Mouse (Mus musculus) ovary, postnatal 36 days (tissue): ENCODE measurements around the gene Hydin.

Experiments
- DNase-seq: peaks from one replicate; pipeline ENCODE4 v3.0.0; 2022; ENCODE audit warnings: low spot score, mixed read lengths

The Hydin gene

GRCm38 (mm10) chr8:110631201-110631600 is 364.4 kb downstream of the Hydin start:
- DNase-seq, result no peak

DNA sequence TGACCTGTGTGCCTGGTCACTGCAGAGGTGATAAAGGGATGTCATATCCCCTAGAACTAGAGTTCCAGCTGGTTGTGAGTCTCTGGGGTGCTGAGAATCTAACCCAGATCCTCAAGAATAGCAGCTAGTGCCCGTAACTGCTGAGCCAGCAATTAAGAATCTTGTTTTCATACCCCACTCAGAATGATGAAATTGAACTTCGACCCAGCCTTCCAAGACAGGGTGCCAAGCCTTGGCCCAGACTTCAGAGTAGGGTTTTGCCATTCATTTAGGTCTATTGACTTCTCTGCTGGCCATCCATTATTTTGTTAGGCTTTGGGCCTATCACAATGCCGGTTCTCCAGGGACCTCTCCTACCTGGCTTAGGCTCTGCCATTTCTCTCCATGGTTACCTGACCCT is 367.0 kb downstream of the Hydin start:
- DNase-seq, result no peak

DNA sequence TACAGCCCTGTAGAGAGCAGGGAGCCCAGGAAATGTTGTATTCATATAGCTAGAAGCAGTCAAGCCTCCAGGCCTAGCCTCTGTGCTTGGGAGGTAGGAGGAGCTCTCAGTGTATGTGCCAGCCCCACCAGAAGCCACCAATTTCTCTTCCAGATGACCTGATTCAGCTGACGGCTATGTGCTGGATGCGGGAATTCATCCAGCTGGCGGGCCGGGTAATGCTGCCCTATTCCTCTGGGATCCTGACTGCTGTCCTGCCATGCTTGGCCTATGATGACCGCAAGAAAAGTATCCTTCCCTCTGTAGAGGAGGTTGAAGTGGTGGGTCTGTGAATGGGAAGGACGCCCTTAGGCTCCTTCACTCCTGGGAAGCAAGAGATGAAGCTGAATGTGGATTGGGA is 369.4 kb downstream of the Hydin start:
- no peak for DNase-seq

DNA sequence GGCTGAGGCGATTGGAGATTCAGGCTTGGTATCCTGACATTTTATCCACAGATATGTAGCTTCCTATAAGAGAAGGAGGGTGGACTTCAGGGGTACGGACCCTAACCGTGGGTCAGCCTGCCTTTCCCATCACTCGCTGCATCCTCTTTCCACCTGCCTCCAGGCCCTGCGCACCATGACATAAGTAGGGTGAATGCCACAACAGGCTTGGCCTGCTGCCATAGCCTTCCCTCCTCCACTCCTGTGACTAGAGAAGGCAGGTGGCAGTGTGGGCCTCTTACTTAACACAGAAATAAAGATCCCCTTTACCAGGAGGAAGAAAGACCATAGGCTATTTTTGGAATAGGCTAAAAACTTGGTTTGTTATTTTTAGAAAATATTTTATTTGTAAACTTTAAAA is 375.6 kb downstream of the Hydin start:
- no peak for DNase-seq

DNA sequence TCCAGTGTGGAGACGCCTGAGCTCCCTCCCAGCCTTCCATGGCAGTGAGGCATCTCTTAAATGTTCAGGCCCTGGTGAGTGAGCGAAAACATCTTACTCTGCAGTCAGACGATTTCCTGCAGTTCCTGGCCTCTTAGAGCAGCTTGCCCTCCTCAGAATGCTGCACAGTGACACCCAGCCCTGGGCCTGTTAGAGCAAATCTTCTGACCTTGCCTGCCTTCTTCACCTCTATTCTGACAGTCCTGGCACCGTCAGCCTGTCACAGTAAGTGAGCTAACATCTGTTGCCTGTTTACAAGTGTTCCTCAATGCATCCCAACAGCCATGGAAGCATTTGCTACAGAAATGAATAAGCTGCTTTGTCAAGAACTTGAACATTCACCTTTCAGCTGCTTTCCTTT is 376.4 kb downstream of the Hydin start:
- DNase-seq, result no peak

DNA sequence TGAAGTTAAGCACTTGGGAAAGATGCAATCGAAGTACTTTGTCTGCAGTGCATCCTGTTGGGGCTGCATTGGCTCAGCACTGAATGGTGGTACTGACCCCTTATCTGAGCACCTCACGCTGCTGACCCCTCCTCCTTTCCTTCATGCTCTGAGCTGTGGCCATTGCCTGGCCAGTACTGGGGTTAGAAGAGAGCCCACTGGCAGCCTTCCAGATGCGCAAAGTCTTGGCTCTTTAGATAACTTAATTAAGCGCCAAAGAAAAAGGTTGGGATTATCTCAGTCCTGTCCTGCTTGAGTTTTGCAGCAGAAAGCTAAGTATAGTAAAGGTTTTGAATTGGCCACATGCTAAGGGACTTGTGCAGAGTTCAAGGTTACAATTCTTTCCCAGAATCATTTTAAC is 377.6 kb downstream of the Hydin start:
- no peak for DNase-seq

DNA sequence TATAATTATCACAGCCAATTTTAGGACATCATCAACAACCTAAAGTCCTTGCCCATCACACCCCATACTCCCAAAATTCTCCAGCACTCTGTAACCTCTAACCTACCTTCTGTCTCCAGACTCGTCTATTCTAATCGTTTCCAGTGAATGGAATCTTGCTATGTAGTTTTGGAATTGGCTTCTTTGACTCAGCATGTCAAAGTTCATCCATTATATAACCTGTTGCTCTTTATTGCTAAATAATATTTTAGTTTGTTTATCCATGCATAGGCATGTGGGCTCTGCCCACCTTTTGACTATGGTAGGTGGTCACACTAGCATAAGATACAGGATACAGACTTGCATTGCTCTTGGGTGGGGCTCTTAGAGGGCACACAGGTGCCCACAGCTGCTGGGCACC is 378.1 kb downstream of the Hydin start:
- DNase-seq, result no peak

DNA sequence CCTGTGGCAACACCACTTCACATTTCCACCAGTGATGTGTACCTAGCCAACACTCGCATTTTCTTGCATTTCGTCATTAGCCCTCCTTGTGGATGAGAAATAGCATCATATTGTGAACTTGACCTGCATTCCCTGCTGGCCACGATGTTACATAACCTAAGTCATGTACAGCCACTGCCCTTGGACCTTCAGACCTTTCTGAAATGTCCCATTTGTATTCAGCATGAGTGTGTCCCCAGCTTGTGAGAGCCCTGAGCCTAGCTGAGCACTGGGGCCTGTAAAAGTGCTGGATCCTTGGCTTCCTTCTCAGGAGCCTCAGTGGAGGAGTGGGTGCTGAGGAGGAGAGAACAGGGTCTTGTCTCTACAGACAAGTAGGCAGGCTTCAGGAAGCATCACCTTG is 378.6 kb downstream of the Hydin start:
- no peak for DNase-seq

DNA sequence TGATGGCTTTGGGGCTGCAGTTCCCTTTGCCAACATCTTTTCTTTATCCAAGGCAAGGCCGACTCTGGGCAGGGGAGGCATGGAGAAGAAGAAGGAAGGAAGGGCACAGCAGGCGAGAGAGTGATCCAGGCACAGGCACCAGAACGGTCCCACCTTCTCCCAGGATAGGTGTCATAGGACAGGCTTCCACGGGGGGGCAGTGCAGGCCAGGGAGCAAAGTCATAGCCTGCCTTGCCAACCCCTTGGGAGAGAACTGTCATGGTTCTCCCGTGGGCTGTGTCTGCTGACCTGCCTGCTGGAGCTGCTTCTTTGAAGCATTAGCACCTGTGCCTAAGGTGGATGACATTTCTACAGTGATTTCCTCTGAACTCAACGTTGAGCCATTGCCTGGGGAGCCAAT is 379.3 kb downstream of the Hydin start:
- DNase-seq, result peak; percentile 77

DNA sequence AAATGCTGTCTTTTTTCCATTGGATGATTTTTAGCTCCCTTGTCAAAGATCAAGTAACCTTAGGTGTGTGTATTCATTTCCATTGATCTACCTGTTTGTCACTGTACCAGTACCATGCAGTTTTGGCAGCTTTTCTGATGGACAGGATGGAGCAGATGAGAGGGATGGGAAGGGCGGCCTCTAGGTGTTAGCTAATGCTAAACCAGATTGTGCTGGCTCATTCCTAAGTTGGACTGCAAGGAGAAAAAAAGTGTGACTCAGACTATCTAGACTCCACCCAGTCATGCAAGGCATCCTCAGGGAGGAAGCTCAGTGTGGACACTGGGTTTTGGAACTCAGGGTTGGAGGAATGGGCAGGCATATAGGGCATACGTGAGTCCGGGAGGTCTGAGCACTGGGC is 381.8 kb downstream of the Hydin start:
- no peak for DNase-seq

DNA sequence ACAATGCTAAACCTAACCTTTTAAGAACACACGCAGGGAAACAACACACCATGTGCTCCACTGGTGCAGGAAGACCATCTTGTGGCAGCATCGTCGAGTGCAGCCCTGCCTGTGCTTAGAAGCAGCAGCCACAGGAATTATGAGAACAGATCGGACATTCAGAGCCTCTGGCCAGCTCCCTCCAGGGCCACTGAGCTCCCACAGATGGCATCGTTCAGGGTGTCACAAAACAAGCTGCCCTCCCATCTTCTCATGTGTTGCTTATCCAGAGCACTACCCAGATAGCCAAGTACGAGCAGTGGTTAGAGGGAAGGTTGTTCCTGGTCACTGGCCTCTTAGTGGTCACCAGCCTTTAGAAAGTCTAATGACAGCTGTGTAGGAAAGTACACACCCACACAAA is 382.5 kb downstream of the Hydin start:
- DNase-seq, result no peak

- DNase-seq, result peak; percentile 72
These were observed 384.1 kb downstream of the Hydin start for GRCm38 (mm10) chr8:110650838-110651237.

GRCm38 (mm10) chr8:110651847-110652246 is 385.1 kb downstream of the Hydin start:
- DNase-seq, result no peak

DNA sequence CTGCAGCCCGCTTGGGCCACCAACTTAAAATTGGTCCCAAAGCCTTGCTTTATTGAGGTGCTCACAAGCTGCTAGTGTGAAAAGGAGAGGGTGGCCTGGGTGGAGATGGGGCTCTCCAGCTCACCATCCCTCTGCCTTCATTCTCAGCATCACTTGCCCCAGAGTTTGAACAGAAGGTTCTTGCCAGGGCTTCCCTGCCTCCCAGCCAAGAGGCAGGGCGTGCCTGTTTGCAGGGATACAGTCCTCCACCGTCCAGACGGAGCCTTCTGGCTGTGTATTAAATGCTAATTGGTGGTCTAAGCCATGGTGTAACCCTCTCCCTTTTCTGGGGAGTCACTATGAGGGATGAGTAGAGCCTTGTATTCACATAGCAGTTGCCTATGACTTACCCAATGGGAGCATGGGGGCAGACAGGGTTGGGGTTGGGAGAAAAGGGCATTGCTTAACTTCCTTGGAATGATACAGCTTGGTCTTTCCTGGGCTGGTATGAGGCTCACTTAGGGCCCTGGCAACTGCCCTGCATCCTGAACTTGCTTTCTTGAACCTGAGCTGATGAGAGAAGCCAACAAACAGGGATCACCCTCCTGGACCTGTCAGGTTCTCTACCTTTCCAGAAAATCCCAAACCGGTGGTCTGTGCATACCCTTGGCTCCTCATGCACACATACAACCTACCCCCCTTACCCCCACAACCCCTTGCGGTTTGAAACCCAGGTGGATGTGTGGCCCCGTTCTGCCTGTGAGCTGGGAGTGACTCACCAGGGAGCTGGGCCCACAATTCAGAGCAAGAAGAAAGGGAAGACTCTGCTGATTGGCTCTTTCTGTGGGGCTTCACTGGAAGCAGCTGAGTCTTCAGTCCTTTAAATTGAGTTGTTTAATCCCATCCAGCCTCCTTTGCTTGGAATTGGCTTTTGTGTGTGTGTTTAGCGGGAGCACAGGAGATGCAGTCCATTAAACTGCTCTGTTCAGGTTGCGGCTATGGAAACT is 387.6 kb downstream of the Hydin start:
- no peak for DNase-seq

DNA sequence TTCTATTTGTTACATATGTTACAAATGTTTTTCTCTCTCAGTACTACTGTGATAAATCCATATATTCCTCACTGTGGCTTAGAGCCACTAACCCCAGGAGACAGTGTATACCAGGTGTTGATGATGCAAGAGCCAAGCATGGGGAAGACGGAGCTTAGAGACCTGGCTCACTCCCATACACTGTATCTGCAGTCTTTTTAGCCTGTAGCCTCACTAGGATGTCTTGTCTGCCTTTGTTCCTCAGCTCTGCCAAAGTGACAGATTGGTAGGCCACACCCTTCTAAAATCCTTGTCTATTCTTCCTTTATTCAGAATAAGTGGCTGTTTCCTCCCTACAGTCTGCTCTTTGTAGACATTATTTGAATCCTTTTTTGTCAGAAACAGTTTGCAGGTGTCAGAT is 389.1 kb downstream of the Hydin start:
- no peak for DNase-seq

- DNase-seq, result no peak
These were observed 390.9 kb downstream of the Hydin start for GRCm38 (mm10) chr8:110657661-110658060.
